Mouse (Mus musculus) embryonic stem cell, embryonic (primary cell): ENCODE measurements at regions not wholly inside any gene's neighbourhood (a gene's known extent, or its start where the extent isn't known, plus 50 kb on each side); places are given as distances from the start of the nearest gene placed in this dataset.

Experiments used
- CTCF ChIA-PET, 4 experiments: fragments of 300-600 bp in 2 of 4; fragments of 350-600 bp in 2 of 4; sonication (Branson Sonifier 250); formaldehyde crosslinking; loops; one replicate each; lab custom pipeline; 2022; ENCODE audit warnings: inconsistent platforms in 2 of 4; lab: Charles Lee
- POLR2A ChIA-PET, 4 experiments: fragments of 300-600 bp in 2 of 4; fragments of 350-600 bp in 2 of 4; sonication (Branson Sonifier 250); formaldehyde crosslinking; loops; one replicate each; lab custom pipeline; 2022; ENCODE audit warnings: antibody characterized with exemption in 4 of 4, inconsistent platforms in 1 of 4; lab: Charles Lee

DNA sequence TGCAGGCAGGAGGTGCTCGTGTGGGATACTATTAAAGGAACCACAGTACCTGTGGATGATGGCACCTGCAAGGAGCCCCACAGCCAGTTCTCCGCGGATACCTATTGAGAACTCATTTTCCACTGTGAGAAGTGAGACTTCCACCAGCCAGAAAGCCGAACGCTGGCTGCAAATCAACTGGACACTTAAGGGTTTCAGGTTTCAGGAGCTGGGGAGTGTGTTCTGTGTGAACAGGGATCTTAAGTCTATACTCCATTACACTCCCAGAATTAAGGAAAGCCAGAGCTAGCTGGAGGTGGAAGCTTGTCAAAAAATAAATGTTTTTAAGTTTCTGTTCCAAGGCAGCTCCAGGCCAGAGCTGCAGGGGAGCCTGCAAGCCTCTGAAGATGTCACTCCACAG, 99.8 kb upstream of the Rybp start:
- CTCF ChIA-PET = interaction anchor here in 1 of 4 experiments (1.3 kb wide), 1 partner anchor 34 kb away, joined by 3 read pairs; no protein-coding TSS in a partner anchor

GRCm38 (mm10) chr6:100385640-100386039, 98.4 kb upstream of the Rybp start:
- ChIA-PET POLR2A (interaction anchor here in 3 of 4 experiments (0.6 to 9.7 kb wide), 27 partner anchors 7 to 141 kb away, joined by 3 to 123 read pairs (median 3); no protein-coding TSS in a partner anchor), CTCF (interaction anchor here in 2 of 4 experiments (0.5 to 0.7 kb wide), 3 partner anchors 126 to 1176 kb away, joined by 3 to 4 read pairs (median 3); no protein-coding TSS in a partner anchor)

More for the DNA sequence above, 99.8 kb upstream of the Rybp start:
- POLR2A ChIA-PET = interaction anchor here (0.6 to 9.7 kb wide), 10 partner anchors 8 to 272 kb away, joined by 3 to 123 read pairs (median 4); no protein-coding TSS in a partner anchor

DNA sequence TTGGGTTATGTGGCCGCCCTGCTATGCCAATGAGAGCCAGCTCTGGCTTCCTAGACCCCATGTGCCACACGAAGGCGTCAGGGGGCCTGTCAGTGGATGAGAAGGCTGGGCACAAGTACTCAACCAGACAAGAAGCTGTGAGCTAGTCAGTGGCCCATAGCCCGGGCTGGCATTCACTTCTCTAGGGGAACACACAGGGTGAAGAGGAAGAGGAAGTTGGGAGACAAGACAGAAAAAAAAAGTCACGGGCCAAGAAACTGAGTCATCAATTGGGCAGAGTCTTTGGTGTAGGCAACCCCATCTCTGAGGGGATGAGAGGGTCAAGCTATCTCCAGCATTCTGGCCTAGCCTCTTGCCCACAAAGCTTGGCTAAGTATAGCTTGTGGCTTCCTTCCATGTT, 93.8 kb upstream of the Rybp start:
- ChIA-PET CTCF (no interaction called here), POLR2A (interaction anchor here in 3 of 4 experiments (0.7 to 7.8 kb wide), 25 partner anchors 9 to 656 kb away, joined by 3 to 129 read pairs (median 4); no protein-coding TSS in a partner anchor)

DNA sequence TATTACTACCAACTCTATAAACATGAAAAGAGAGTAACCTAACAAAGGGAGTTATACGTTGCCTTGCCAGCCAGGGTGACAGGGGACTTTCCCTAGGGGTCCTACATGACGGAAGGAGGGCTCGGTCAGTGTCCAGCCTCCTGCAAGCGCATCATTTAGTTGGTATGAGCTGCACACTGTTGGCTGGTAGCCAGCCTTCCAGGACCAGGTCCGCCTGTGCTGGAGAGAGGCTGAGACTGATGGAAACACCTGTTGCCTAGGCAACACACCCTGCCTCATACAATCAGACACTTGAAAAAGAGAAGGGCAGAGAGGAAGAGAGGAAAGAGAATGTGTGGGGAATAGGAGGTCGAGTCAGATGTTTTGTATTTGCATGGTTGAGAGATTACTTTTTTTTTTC, 93.3 kb upstream of the Rybp start:
- CTCF ChIA-PET = no interaction called here
- POLR2A ChIA-PET = interaction anchor here in 3 of 4 experiments (0.7 to 7.8 kb wide), 30 partner anchors 8 to 409 kb away, joined by 3 to 129 read pairs (median 4); no protein-coding TSS in a partner anchor

DNA sequence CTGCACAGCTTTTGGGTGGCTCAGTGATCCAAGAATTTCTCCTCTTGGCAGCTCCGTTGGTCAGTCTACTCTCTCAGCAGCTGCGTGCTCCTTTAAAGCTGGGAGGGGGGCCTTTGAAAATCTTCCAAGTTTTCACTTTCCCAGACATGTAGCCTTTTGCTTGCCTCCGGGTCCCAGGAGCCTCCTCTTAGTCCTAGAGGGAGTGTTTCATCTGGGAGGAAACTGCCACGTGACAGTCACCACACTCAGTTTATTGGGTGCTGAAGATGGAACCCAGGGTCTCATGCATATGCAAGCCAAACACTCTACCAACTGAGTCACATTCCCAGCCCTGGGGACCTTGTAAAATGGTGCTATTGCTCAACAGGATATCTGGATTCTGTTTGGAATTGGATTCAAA, 92.5 kb upstream of the Rybp start:
- ChIA-PET POLR2A (interaction anchor here (0.6 to 7.8 kb wide), 37 partner anchors 9 to 1299 kb away, joined by 3 to 129 read pairs (median 6); no protein-coding TSS in a partner anchor), CTCF (no interaction called here)

GRCm38 (mm10) chr6:100378533-100378874, 91.2 kb upstream of the Rybp start:
- POLR2A ChIA-PET = interaction anchor here (0.7 to 7.8 kb wide), 114 partner anchors 8 to 572 kb away, joined by 3 to 129 read pairs (median 6); partner anchors contain the start of gene Rybp (in 3 of the 4)
- CTCF ChIA-PET = interaction anchor here in 2 of 4 experiments (0.9 to 1.9 kb wide), 6 partner anchors 12 to 134 kb away, joined by 3 to 12 read pairs (median 3); no protein-coding TSS in a partner anchor

- POLR2A ChIA-PET = interaction anchor here (0.6 to 7.8 kb wide), 137 partner anchors 8 to 856 kb away, joined by 3 to 129 read pairs (median 5); partner anchors contain the start of genes Rybp (in 3 of the 4) and Foxp1 (in 1 of the 4)
- CTCF ChIA-PET = interaction anchor here in 2 of 4 experiments (0.6 to 1.9 kb wide), 10 partner anchors 13 to 135 kb away, joined by 3 to 12 read pairs (median 3); no protein-coding TSS in a partner anchor
Observed at GRCm38 (mm10) chr6:100377828-100378532, 90.7 kb upstream of the Rybp start.

- ChIA-PET CTCF (interaction anchor here in 3 of 4 experiments (0.6 to 1.5 kb wide), 5 partner anchors 19 to 62 kb away, joined by 3 to 5 read pairs (median 3); no protein-coding TSS in a partner anchor), POLR2A (interaction anchor here (0.5 to 7.8 kb wide), 76 partner anchors 8 to 193 kb away, joined by 3 to 129 read pairs (median 6); partner anchors contain the start of gene Rybp (in 2 of the 4))
Observed at GRCm38 (mm10) chr6:100376656-100377055, 89.4 kb upstream of the Rybp start.

- ChIA-PET POLR2A (interaction anchor here in 3 of 4 experiments (0.7 to 1.4 kb wide), 7 partner anchors 11 to 51 kb away, joined by 3 to 4 read pairs (median 3); no protein-coding TSS in a partner anchor), CTCF (no interaction called here)
Observed at GRCm38 (mm10) chr6:100370828-100371227, 83.5 kb upstream of the Rybp start.

DNA sequence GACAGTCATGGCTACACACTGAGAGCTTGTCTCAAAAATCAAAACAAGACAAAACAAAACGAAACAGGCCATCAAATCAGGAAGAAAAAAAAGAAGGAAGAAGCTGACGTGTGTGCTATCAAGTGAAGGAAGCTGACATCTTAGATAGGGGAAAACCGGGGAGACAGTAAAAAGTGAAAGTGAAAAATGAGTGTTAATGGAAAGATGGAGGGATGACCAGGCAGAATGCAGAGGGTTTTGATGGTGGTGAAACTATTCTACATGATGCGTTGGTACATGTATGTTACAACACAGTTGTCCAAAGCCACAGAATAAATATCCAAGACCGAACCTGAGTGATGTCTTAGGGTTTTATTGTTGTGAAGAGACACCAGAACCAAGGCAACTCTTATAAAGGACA, 83.1 kb upstream of the Rybp start:
- POLR2A ChIA-PET = interaction anchor here in 3 of 4 experiments (0.7 to 1.4 kb wide), 4 partner anchors 31 to 52 kb away, joined by 3 to 4 read pairs (median 3); no protein-coding TSS in a partner anchor
- CTCF ChIA-PET = no interaction called here

- POLR2A ChIA-PET = interaction anchor here in 3 of 4 experiments (0.6 to 3.3 kb wide), 4 partner anchors 9 to 258 kb away, joined by 3 to 11 read pairs (median 4); no protein-coding TSS in a partner anchor
- CTCF ChIA-PET = interaction anchor here in 1 of 4 experiments (0.6 kb wide), 1 partner anchor 9 kb away, joined by 3 read pairs; no protein-coding TSS in a partner anchor
Observed at GRCm38 (mm10) chr6:100366231-100366630, 78.9 kb upstream of the Rybp start.

DNA sequence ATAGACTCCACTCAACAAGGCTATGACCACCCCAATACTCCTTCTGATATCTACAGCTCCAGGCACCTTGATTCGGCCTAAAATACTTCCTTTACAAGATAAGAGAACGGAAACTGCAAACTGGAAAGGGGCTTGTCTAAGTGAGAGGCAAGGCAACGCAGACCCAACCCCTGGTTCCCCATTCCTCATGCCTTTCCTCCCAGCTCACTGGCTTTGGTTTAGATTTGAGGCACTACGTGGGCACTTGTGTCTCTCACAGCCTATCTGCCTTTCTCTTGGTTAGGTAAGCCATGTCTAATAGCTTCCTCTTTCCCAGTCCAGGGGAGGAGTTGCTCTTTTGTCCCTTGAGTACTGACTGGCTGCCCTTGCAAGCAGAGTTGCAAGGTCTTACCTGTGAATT, 78.5 kb upstream of the Rybp start:
- ChIA-PET POLR2A (interaction anchor here in 2 of 4 experiments (1.8 to 3.3 kb wide), 2 partner anchors 11 to 12 kb away, joined by 6 to 11 read pairs; no protein-coding TSS in a partner anchor), CTCF (no interaction called here)

GRCm38 (mm10) chr6:100363683-100364082, 76.4 kb upstream of the Rybp start:
- ChIA-PET CTCF (interaction anchor here in 1 of 4 experiments (0.6 kb wide), 1 partner anchor 33 kb away, joined by 6 read pairs; no protein-coding TSS in a partner anchor), POLR2A (interaction anchor here in 3 of 4 experiments (0.8 to 2.9 kb wide), 4 partner anchors 13 to 69 kb away, joined by 6 to 21 read pairs (median 6); no protein-coding TSS in a partner anchor)

- ChIA-PET POLR2A (interaction anchor here (0.6 to 6.1 kb wide), 29 partner anchors 10 to 1889 kb away, joined by 3 to 29 read pairs (median 4); no protein-coding TSS in a partner anchor), CTCF (interaction anchor here (0.6 to 1.4 kb wide), 10 partner anchors 10 to 369 kb away, joined by 3 to 6 read pairs (median 3); no protein-coding TSS in a partner anchor)
Observed at GRCm38 (mm10) chr6:100356617-100357399, 69.5 kb upstream of the Rybp start.

GRCm38 (mm10) chr6:100355858-100356257, 68.6 kb upstream of the Rybp start:
- ChIA-PET POLR2A (interaction anchor here in 3 of 4 experiments (0.6 to 6.1 kb wide), 29 partner anchors 10 to 555 kb away, joined by 3 to 29 read pairs (median 4); no protein-coding TSS in a partner anchor), CTCF (interaction anchor here in 2 of 4 experiments (0.6 to 0.7 kb wide), 3 partner anchors 138 to 331 kb away, joined by 3 to 6 read pairs (median 4); no protein-coding TSS in a partner anchor)

GRCm38 (mm10) chr6:100347481-100347880, 60.2 kb upstream of the Rybp start:
- ChIA-PET CTCF (interaction anchor here in 1 of 4 experiments (0.7 kb wide), 1 partner anchor 49 kb away, joined by 3 read pairs; no protein-coding TSS in a partner anchor), POLR2A (interaction anchor here (0.6 to 5.6 kb wide), 11 partner anchors 10 to 76 kb away, joined by 3 to 47 read pairs (median 4); no protein-coding TSS in a partner anchor)

GRCm38 (mm10) chr6:100345073-100345472, 57.8 kb upstream of the Rybp start:
- POLR2A ChIA-PET = interaction anchor here in 2 of 4 experiments (1.3 to 5.6 kb wide), 3 partner anchors 9 to 77 kb away, joined by 4 to 47 read pairs (median 23); no protein-coding TSS in a partner anchor
- CTCF ChIA-PET = interaction anchor here in 1 of 4 experiments (0.5 kb wide), 1 partner anchor 32 kb away, joined by 5 read pairs; no protein-coding TSS in a partner anchor
